Mouse (Mus musculus): ENCODE data around the gene Zfp334.

DNA sequence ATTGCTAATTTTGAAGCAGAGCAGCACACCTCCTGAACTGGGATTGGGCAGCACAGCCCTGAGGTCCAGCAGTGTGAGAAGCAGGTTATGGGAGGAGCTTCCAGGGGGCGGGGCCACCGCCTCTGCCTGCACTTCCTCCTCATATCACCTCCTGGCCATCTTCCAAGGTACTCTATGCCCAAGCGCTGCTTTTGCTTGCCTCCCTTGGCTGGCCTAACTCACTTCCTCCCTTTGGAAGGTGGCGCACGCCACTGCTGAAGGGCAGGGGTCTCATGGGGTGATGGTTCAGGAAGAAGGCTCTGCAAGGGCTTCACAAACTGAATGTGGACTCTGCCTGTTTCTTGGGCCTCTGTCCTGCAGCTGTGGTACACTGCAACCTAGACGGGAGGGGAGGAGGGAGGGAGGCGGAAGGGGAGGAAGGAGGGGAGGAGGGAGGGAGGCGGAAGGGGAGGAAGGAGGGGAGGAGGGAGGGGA is 21.0 kb downstream of the Zfp334 start:
- TF ChIP-seq CTCF (IDR thresholded peaks at IDR 0.05; ENCODE audit: low read depth): no peak
- no peak for TF ChIP-seq EP300 (IDR thresholded peaks at IDR 0.05; ENCODE audit: low read depth)

All from liver, embryonic 14.5 days (tissue).